Mouse (Mus musculus): ENCODE data around the gene Pigq.

DNA sequence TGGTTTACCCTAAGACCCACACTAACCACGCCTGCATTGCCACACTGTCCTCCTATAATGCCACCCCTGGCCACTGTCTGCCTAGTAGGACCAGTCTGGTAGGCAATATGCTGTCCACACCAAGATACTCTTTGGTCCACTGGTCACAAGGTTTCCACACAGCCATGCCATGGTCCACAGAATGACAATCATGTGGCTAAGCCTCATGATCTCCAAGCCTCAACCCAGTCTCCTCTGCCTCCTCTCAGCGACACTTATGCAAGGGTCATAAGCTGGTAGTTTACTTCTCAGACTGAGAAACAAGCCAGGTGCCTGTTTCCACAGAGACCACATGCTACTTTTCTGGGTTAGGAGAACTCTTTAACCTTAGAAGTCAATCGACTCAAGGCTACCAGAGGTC lies 38.2 kb upstream of the Pigq start:
- TF ChIP-seq CTCF (IDR thresholded peaks at IDR 0.05; ENCODE audit: low read depth, low read length) (no peak), GATA1 (IDR thresholded peaks at IDR 0.05; ENCODE audit: borderline replicate concordance, low read length) (no peak), POLR2AphosphoS5 (IDR thresholded peaks at IDR 0.05; ENCODE audit: insufficient replicate concordance, low read depth, low read length) (no peak)
